Mouse (Mus musculus) spleen, adult 2 months (tissue): ENCODE results near the gene Trnp1.

Experiments
- CTCF ChIP-seq: fragments of 200-500 bp; IDR thresholded peaks from 2 replicates; pipeline ENCODE4 v1.5.1; 2011; ENCODE audit warnings: mild to moderate bottlenecking, inconsistent platforms; ENCODE audit not compliant: insufficient read depth, insufficient read length, insufficient replicate concordance; ENCODE audit errors: extremely low read depth
- POLR2A ChIP-seq: fragments of 200-500 bp; IDR thresholded peaks from 2 replicates; pipeline ENCODE4 v1.6.1; 2011; ENCODE audit warnings: low read depth, low read length, inconsistent platforms

GRCm38 (mm10) chr4:133504755-133505485 lies 6.6 kb upstream of the Trnp1 start:
- TF ChIP-seq CTCF (no peak), POLR2A (no peak)
